Mouse (Mus musculus) neural tube, embryonic 14.5 days (tissue): Measurements from ENCODE around the gene Rhpn2. TPM values are rescaled to one million over a fixed set of nuclear protein-coding genes. Genes with fewer than 3 reads are reported as not detected.

Experiments used
- polyA plus RNA-seq: library from polyadenylated mRNA; unstranded; fragments of >200 nt; fragmentation: Nextera tagmentation; extraction: Ambion mirVana; gene quantifications from 2 replicates; pipeline ENCODE4 v1.2.1, GENCODE M21; 2014

Rhpn2 gene
- polyA plus RNA-seq, 1 experiment from 2014 or later = 5.8 TPM

Other genes starting within 250 kb of the Rhpn2 start
- gene Cebpa, start 214.9 kb upstream of the Rhpn2 start, polyA plus RNA-seq = 0.62 and 0.77 TPM in 2 replicates
- 14.0 and 20.2 TPM in 2 replicates for gene Slc7a10, start 147.8 kb upstream of the Rhpn2 start, polyA plus RNA-seq
- gene Lrp3, start 118.7 kb upstream of the Rhpn2 start, polyA plus RNA-seq = 27.7 and 33.0 TPM in 2 replicates
- gene Gpatch1, start 15.7 kb upstream of the Rhpn2 start, polyA plus RNA-seq = 21.7 and 21.8 TPM in 2 replicates
- gene Faap24, start 62.7 kb downstream of the Rhpn2 start, polyA plus RNA-seq = 16.6 and 17.8 TPM in 2 replicates
- gene Cep89, start 62.9 kb downstream of the Rhpn2 start, polyA plus RNA-seq = 24.2 and 25.1 TPM in 2 replicates
- gene Slc7a9, start 114.6 kb downstream of the Rhpn2 start, polyA plus RNA-seq = 0.19 TPM in 1 of 2 replicates, not detected in the other
- 0.50 and 1.1 TPM in 2 replicates for gene Tdrd12, start 203.6 kb downstream of the Rhpn2 start, polyA plus RNA-seq
- gene Nudt19, start 222.1 kb downstream of the Rhpn2 start, polyA plus RNA-seq = 107 and 137 TPM in 2 replicates